Mouse (Mus musculus) embryonic facial prominence, embryonic 11.5 days (tissue): ENCODE results near the gene Fhad1. TPM values are rescaled to one million over a fixed set of nuclear protein-coding genes. Genes with fewer than 3 reads are reported as not detected.

Experiments used
- ATAC-seq: fragments of 200-750 bp; cut with Nextera tagmentation; replicated peaks from 2 replicates; pipeline ENCODE4 v1.8.0; 2017; ENCODE audit warnings: low read depth; ENCODE audit not compliant: insufficient number of reproducible peaks, low FRiP score, low TSS enrichment
- DNase-seq: peaks from one replicate; pipeline ENCODE4 v3.0.0-alpha.2; 2015; ENCODE audit warnings: low spot score
- H3K27ac ChIP-seq: fragments of 300-500 bp; sonication (generic); replicated peaks from 2 replicates; pipeline ENCODE4 v1.5.1; 2014; ENCODE audit warnings: mild to moderate bottlenecking, low read depth, low read length, control low read depth
- H3K27me3 ChIP-seq: fragments of 300-500 bp; sonication (generic); 2 replicates; pipeline ENCODE4 v1.6.1; 2014; ENCODE audit warnings: mild to moderate bottlenecking, low read length, moderate library complexity, mixed read lengths; ENCODE audit not compliant: control insufficient read depth, insufficient read depth
- H3K36me3 ChIP-seq: fragments of 300-500 bp; sonication (generic); replicated peaks from 2 replicates; pipeline ENCODE4 v1.6.1; 2014; ENCODE audit warnings: low read depth, mild to moderate bottlenecking, low read length, moderate library complexity, mixed read lengths; ENCODE audit not compliant: control insufficient read depth, insufficient read depth
- H3K4me1 ChIP-seq: fragments of 300-500 bp; sonication (generic); 2 replicates; pipeline ENCODE4 v1.6.1; 2014; ENCODE audit warnings: low read length, mixed read lengths; ENCODE audit not compliant: control insufficient read depth, insufficient read depth
- H3K4me2 ChIP-seq: fragments of 300-500 bp; sonication (generic); 2 replicates; pipeline ENCODE4 v1.6.1; 2014; ENCODE audit warnings: low read depth, mild to moderate bottlenecking, control low read depth, low read length, moderate library complexity
- H3K4me3 ChIP-seq: fragments of 300-500 bp; sonication (generic); 2 replicates; pipeline ENCODE4 v1.5.1; 2014; ENCODE audit warnings: low read depth, low read length, control low read depth
- H3K9ac ChIP-seq: fragments of 300-500 bp; sonication (generic); replicated peaks from 2 replicates; pipeline ENCODE4 v1.6.1; 2014; ENCODE audit warnings: mild to moderate bottlenecking, control low read depth, low read length
- H3K9me3 ChIP-seq: fragments of 300-500 bp; sonication (generic); replicated peaks from 2 replicates; pipeline ENCODE4 v1.6.1; 2016; ENCODE audit warnings: mild to moderate bottlenecking, low read length, inconsistent platforms, mixed read lengths; ENCODE audit not compliant: control insufficient read depth
- WGBS: fragments of 180-500 bp; shearing (Covaris S2); extraction: QIAGEN DNeasy Blood & Tissue Kit; methylation state at CpG from one replicate; pipeline ENCODE4 v1.1.7; 2014; 5-methylcytosine and 5-hydroxymethylcytosine counted together
- polyA plus RNA-seq: library from polyadenylated mRNA; unstranded; fragments of >200 nt; fragmentation: Nextera tagmentation; extraction: Ambion mirVana; gene quantifications from 2 replicates; pipeline ENCODE4 v1.2.1, GENCODE M21; 2014

Fhad1 gene
- polyA plus RNA-seq, 1 experiment from 2014 or later: 0.94 TPM

DNA sequence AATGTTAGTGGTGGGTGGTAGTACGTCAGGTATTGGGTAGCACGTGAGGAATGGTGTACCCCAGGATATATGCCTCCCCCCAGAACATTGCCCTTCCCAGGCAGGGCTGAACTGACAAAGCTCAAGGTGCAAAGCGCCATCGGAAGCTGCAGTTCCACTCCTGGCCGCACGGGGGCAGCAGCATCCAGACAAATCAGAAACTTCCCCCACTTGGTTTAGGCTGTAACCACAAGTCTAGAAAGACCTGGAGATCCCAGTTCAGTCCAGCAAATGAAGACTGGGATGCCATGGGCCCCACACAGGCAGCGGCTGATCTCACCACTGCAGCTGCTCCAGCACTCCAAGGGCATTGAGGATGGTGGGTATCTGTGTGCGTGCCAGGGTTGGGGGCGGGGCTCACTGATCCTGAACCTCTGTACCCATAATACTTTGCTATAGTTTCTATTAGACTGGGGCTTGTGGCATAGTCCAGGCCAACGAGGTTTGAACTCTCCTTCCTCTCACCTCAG is 157.4 kb downstream of the Fhad1 start:
- no peaks in the 10 kb centered on the region for H3K27me3 ChIP-seq
- H3K9me3 ChIP-seq: no peaks in the 10 kb centered on the region
- 0 out of 2 replicates have a peak overlapping the region, but pooled peaks have one; percentile 10 for H3K9ac ChIP-seq
- H3K27ac ChIP-seq: no peak overlapping the region
- peak; percentile 83 for DNase-seq
- H3K4me2 ChIP-seq: no peak overlapping the region
- H3K36me3 ChIP-seq: no peaks in the 10 kb centered on the region
- WGBS: 18% methylated on average over 10 of the region's 10 CpGs
- no peaks in the 10 kb centered on the region for H3K4me1 ChIP-seq
- H3K4me3 ChIP-seq: no peak overlapping the region
- ATAC-seq: peak; percentile 61; the same call in 1 of the 2 replicates

DNA sequence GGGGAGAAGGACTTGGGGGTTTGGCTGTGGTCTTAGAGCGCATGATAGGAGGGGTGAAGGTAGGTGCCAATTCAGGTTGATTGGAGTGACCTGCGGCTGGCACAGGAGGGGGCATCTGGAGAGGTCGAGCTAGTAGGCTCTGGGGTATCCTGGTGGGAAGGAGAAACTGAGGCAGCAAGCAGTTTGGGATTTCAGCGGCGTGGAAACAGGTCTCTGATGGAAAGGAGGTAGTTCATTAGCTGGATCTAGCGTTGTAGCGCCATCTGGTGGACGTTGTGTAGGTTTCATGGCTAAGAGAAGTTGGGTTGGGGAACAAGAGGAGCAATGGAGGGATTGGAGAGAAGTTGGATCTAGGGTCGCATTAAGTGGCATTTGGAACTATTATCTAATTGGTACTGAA is 161.4 kb downstream of the Fhad1 start:
- H3K36me3 ChIP-seq: no peaks in the 10 kb centered on the region
- no peak overlapping the region for H3K27ac ChIP-seq
- no peaks in the 10 kb centered on the region for H3K9me3 ChIP-seq
- no peaks in the 10 kb centered on the region for H3K27me3 ChIP-seq
- no peak for ATAC-seq
- no peak overlapping the region for H3K4me2 ChIP-seq
- WGBS: 85% methylated on average over 9 of the region's 9 CpGs
- H3K4me1 ChIP-seq: no peaks in the 10 kb centered on the region
- no peak overlapping the region for H3K4me3 ChIP-seq
- DNase-seq: peak; percentile 65
- no peak overlapping the region for H3K9ac ChIP-seq

DNA sequence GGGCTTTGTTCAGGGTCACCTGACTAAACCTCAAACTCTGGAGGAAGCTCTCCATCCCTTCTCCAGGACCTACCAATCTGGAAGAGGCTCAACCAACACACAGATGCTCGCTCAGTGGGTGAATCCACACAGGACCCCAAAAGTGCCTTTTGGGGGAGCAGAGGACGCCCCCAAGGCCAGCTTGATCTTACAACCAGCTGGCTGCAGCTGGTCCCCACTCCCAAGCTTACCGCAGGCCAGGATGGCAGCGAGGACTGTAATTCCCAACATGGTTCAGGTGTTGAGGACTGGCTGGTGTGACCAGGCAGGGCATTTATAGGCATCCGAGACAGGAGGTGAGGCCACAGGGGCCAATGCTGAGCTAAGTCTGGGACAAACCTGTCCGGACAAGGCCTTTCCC is 168.9 kb downstream of the Fhad1 start, which contains the start of gene Ctrc:
TSS of gene Ctrc (minus strand) at position 361 of the 400 bp plus-strand sequence.
- no peaks in the 10 kb centered on the region for H3K27me3 ChIP-seq
- no peak within 1 kb of the TSS for H3K9ac ChIP-seq
- no peak for ATAC-seq
- H3K27ac ChIP-seq: no peak within 1 kb of the TSS
- H3K9me3 ChIP-seq: no peaks in the 10 kb centered on the region
- no peak within 1 kb of the TSS for H3K4me3 ChIP-seq
- no peaks in the 10 kb centered on the region for H3K4me1 ChIP-seq
- H3K36me3 ChIP-seq: no peaks in the 10 kb centered on the region
- no peak for DNase-seq
- 82% methylated on average over 6 of the region's 6 CpGs for WGBS
- H3K4me2 ChIP-seq: no peak within 1 kb of the TSS

Other genes starting within 250 kb of the Fhad1 start
- gene Dnajc16, start 224.2 kb downstream of the Fhad1 start, polyA plus RNA-seq: 4.0 and 4.3 TPM in 2 replicates
- 13.3 and 14.1 TPM in 2 replicates for gene Casp9, start 221.5 kb downstream of the Fhad1 start, polyA plus RNA-seq
- not detected in 2 replicates for gene Cela2a, start 188.9 kb downstream of the Fhad1 start, polyA plus RNA-seq
- not detected in 2 replicates for gene Ctrc, start 168.7 kb downstream of the Fhad1 start, polyA plus RNA-seq
- gene Efhd2, start 140.2 kb downstream of the Fhad1 start, polyA plus RNA-seq: 18.2 and 19.1 TPM in 2 replicates
- 10.1 and 12.1 TPM in 2 replicates for gene Tmem51, start 69.2 kb upstream of the Fhad1 start, polyA plus RNA-seq
- 11.1 and 13.2 TPM in 2 replicates for gene Kazn, start 224.3 kb upstream of the Fhad1 start, polyA plus RNA-seq